Mouse (Mus musculus): Measurements from ENCODE around the gene Ddx31. TPM values are rescaled to one million over a fixed set of nuclear protein-coding genes. Genes with fewer than 3 reads are reported as not detected.

Ddx31 gene
- polyA plus RNA-seq, 1 experiment = 3.4 TPM

DNA sequence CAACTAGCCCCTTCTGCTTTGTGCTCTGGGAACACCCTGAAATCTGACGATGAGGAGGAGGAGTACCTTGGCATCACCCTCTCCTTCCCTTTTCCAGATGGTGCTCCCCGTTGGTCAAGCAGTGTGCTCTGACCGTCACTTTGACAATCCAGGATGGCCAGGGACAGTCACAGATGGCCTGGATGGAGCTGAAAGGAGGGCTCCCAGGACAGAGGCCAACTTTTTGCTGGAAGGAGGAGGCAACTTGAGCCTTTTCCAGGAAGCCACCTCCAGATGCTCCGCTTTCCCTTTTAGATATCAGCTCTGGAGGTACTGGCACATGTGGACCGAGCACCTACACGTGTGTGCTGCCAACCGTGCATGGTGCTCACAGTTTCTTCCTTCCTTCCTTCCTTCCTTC, 36.8 kb upstream of the Ddx31 start:
- no peak for DNase-seq
- no peaks in the 10 kb centered on the region for H3K27me3 ChIP-seq (replicated peaks; ENCODE audit: control insufficient read depth, insufficient read depth, low read length)
- no peak overlapping the region for H3K4me3 ChIP-seq (ENCODE audit: insufficient read depth, low read depth, low read length)
- H3K4me1 ChIP-seq (ENCODE audit: control insufficient read depth, insufficient read depth, low read length) = no peaks in the 10 kb centered on the region
- no peak overlapping the region for H3K27ac ChIP-seq (ENCODE audit: insufficient read depth, low read depth, low read length)
- no peaks in the 10 kb centered on the region for H3K36me3 ChIP-seq (ENCODE audit: control insufficient read depth, insufficient read depth, low read length)
- WGBS = 70% methylated on average over 7 of the region's 7 CpGs
- TF ChIP-seq POLR2A (IDR thresholded peaks at IDR 0.05; ENCODE audit: low read depth, low read length) (no peak), CTCF (conservative IDR thresholded peaks at IDR 0.05; ENCODE audit: insufficient read depth, insufficient read length, low read depth, low read length) (no peak)

- no peaks in the 10 kb centered on the region for H3K4me1 ChIP-seq (ENCODE audit: control insufficient read depth, insufficient read depth, low read length)
- 61% methylated on average over 6 of the region's 6 CpGs for WGBS
- no peaks in the 10 kb centered on the region for H3K27me3 ChIP-seq (replicated peaks; ENCODE audit: control insufficient read depth, insufficient read depth, low read length)
- TF ChIP-seq CTCF (conservative IDR thresholded peaks at IDR 0.05; ENCODE audit: insufficient read depth, insufficient read length, low read depth, low read length) (no peak), POLR2A (IDR thresholded peaks at IDR 0.05; ENCODE audit: low read depth, low read length) (no peak)
- no peak overlapping the region for H3K27ac ChIP-seq (ENCODE audit: insufficient read depth, low read depth, low read length)
- H3K36me3 ChIP-seq (ENCODE audit: control insufficient read depth, insufficient read depth, low read length) = no peaks in the 10 kb centered on the region
- no peak overlapping the region for H3K4me3 ChIP-seq (ENCODE audit: insufficient read depth, low read depth, low read length)
- no peak for DNase-seq
Observed at GRCm38 (mm10) chr2:28808841-28809240, 31.4 kb upstream of the Ddx31 start.

- H3K36me3 ChIP-seq (ENCODE audit: control insufficient read depth, insufficient read depth, low read length) = no peaks in the 10 kb centered on the region
- H3K27me3 ChIP-seq (replicated peaks; ENCODE audit: control insufficient read depth, insufficient read depth, low read length) = no peaks in the 10 kb centered on the region
- 63% methylated on average over 5 of the region's 5 CpGs for WGBS
- H3K4me3 ChIP-seq (ENCODE audit: insufficient read depth, low read depth, low read length) = no peak overlapping the region
- no peaks in the 10 kb centered on the region for H3K4me1 ChIP-seq (ENCODE audit: control insufficient read depth, insufficient read depth, low read length)
- no peak for DNase-seq
- TF ChIP-seq POLR2A (IDR thresholded peaks at IDR 0.05; ENCODE audit: low read depth, low read length) (no peak), CTCF (conservative IDR thresholded peaks at IDR 0.05; ENCODE audit: insufficient read depth, insufficient read length, low read depth, low read length) (no peak)
- H3K27ac ChIP-seq (ENCODE audit: insufficient read depth, low read depth, low read length) = no peak overlapping the region
Observed at GRCm38 (mm10) chr2:28810260-28811013, 29.8 kb upstream of the Ddx31 start.

GRCm38 (mm10) chr2:28818866-28819265, 21.3 kb upstream of the Ddx31 start:
- no peaks in the 10 kb centered on the region for H3K36me3 ChIP-seq (ENCODE audit: control insufficient read depth, insufficient read depth, low read length)
- H3K27me3 ChIP-seq (replicated peaks; ENCODE audit: control insufficient read depth, insufficient read depth, low read length) = no peaks in the 10 kb centered on the region
- WGBS = 55% methylated on average over 4 of the region's 4 CpGs
- peak; percentile 47 for DNase-seq
- no peak overlapping the region for H3K4me3 ChIP-seq (ENCODE audit: insufficient read depth, low read depth, low read length)
- no peak overlapping the region for H3K27ac ChIP-seq (ENCODE audit: insufficient read depth, low read depth, low read length)
- no peak for TF ChIP-seq CTCF (conservative IDR thresholded peaks at IDR 0.05; ENCODE audit: insufficient read depth, insufficient read length, low read depth, low read length)
- TF ChIP-seq POLR2A (IDR thresholded peaks at IDR 0.05; ENCODE audit: low read depth, low read length) = no peak
- H3K4me1 ChIP-seq (ENCODE audit: control insufficient read depth, insufficient read depth, low read length) = no peaks in the 10 kb centered on the region

DNA sequence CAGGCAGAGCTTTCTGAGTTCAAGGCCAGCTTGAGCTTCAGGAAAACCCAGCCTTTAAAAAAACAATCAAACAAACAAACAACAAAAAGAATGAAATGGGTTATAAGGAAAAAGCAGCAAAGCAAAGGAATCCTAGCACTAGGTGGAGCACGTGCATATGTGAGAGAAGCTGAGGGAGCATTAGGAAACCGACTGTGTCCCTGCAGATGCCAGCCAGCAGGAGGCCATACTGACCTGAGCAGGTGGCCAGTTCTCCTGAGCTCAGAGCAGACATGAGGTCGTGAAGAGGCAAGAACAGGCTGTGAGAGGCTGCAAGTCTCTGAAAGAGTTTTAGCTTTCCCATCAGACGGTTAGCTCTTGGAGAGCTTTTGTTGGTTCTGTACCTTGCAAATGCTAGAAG, 10.9 kb upstream of the Ddx31 start:
- H3K27me3 ChIP-seq (replicated peaks; ENCODE audit: control insufficient read depth, insufficient read depth, low read length) = no peaks in the 10 kb centered on the region
- peak; percentile 39 for DNase-seq
- no peak overlapping the region for H3K27ac ChIP-seq (ENCODE audit: insufficient read depth, low read depth, low read length)
- TF ChIP-seq CTCF (conservative IDR thresholded peaks at IDR 0.05; ENCODE audit: insufficient read depth, insufficient read length, low read depth, low read length) (peak; percentile 70), POLR2A (IDR thresholded peaks at IDR 0.05; ENCODE audit: low read depth, low read length) (no peak)
- no peak overlapping the region for H3K4me3 ChIP-seq (ENCODE audit: insufficient read depth, low read depth, low read length)
- peaks cover 3% of the 10 kb centered on the region for H3K36me3 ChIP-seq (ENCODE audit: control insufficient read depth, insufficient read depth, low read length)
- no peaks in the 10 kb centered on the region for H3K4me1 ChIP-seq (ENCODE audit: control insufficient read depth, insufficient read depth, low read length)
- 26% methylated on average over 4 of the region's 4 CpGs for WGBS

DNA sequence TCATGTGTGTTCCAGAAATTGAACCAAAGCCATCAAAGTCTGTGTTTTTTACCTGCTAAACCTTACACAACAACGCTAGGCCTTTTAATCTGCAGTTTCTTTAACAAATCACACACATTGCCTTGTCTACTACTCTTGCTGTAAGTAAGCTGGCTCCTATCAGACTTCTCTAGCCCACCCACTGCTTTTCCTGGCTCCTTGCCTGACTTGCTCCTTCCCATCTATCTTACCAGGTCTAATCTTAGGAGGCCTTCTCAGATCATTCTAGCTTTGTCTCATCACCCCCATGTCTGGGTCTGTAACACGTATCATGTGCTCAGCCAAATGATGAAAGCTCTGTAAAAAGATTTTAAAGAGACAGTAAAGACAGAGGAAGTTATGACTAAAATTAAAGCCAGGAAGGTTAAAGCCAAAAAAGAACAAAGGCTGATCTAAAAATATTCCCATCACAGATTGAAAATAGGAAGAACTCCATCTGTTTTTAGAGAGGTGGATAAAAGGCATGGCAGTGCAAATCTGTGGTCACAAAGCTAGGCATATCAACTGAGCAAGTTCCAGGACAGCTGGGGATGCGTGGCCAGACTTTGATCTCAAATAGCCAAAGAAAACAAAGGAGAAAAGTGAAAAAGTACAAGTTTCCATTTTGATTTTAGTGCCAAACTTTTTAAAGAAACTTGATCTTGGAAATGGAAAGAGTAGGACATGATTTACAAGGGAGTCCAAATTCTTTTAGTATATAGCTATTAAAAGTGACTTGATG, 3.8 kb upstream of the Ddx31 start:
- no peak for DNase-seq
- Histone ChIP-seq H3K27me3 (replicated peaks; ENCODE audit: control insufficient read depth, insufficient read depth, low read length) (no peaks in the 10 kb centered on the region), H3K27ac (ENCODE audit: insufficient read depth, low read depth, low read length) (no peak overlapping the region), H3K36me3 (ENCODE audit: control insufficient read depth, insufficient read depth, low read length) (peaks cover 3% of the 10 kb centered on the region; the same call in 1 of the 2 replicates), H3K4me3 (ENCODE audit: insufficient read depth, low read depth, low read length) (no peak overlapping the region), H3K4me1 (ENCODE audit: control insufficient read depth, insufficient read depth, low read length) (peaks cover 6% of the 10 kb centered on the region; the same call in 1 of the 2 replicates)
- 45% methylated on average over 3 of the region's 3 CpGs for WGBS
- TF ChIP-seq CTCF (conservative IDR thresholded peaks at IDR 0.05; ENCODE audit: insufficient read depth, insufficient read length, low read depth, low read length) (no peak), POLR2A (IDR thresholded peaks at IDR 0.05; ENCODE audit: low read depth, low read length) (no peak)

Data from kidney, adult 2 months (tissue).